Mouse (Mus musculus): ENCODE results near the gene Thrap3.
A peak's percentile ranks its signal among the peaks of the same experiment; 100 is the strongest.

Gene Thrap3

GRCm38 (mm10) chr4:126202303-126203181 is at the start of gene Thrap3:
Gene Thrap3, minus strand, starts transcription at chr4:126202760.
- peak; percentile 94 to 96 for DNase-seq (ENCODE audit: low spot score in 2 of 2)

GRCm38 (mm10) chr4:126251655-126252254 is 49.2 kb upstream of the Thrap3 start:
- no peak for DNase-seq (ENCODE audit: low spot score in 2 of 2)

- DNase-seq (ENCODE audit: low spot score in 2 of 2), result no peak
Observed at GRCm38 (mm10) chr4:126250659-126251058, 48.1 kb upstream of the Thrap3 start.

- no peak for DNase-seq (ENCODE audit: low spot score in 2 of 2)
Observed at GRCm38 (mm10) chr4:126248261-126248868, 45.8 kb upstream of the Thrap3 start.

GRCm38 (mm10) chr4:126246202-126246889 is 43.8 kb upstream of the Thrap3 start:
- DNase-seq (ENCODE audit: low spot score in 2 of 2), result no peak

GRCm38 (mm10) chr4:126242510-126242909 is 40.0 kb upstream of the Thrap3 start:
- no peak for DNase-seq (ENCODE audit: low spot score in 2 of 2)

- DNase-seq (ENCODE audit: low spot score in 2 of 2), result no peak
Observed at GRCm38 (mm10) chr4:126241956-126242355, 39.4 kb upstream of the Thrap3 start.

- DNase-seq (ENCODE audit: low spot score in 2 of 2), result no peak
Observed at GRCm38 (mm10) chr4:126239862-126240475, 37.4 kb upstream of the Thrap3 start.

GRCm38 (mm10) chr4:126237721-126238242 is 35.2 kb upstream of the Thrap3 start:
- no peak for DNase-seq (ENCODE audit: low spot score in 2 of 2)

GRCm38 (mm10) chr4:126236467-126237280 is 34.1 kb upstream of the Thrap3 start:
- DNase-seq (ENCODE audit: low spot score in 2 of 2), result no peak

- no peak for DNase-seq (ENCODE audit: low spot score in 2 of 2)
Observed at GRCm38 (mm10) chr4:126235191-126235590, 32.6 kb upstream of the Thrap3 start.

- no peak for DNase-seq (ENCODE audit: low spot score in 2 of 2)
Observed at GRCm38 (mm10) chr4:126234496-126235175, 32.1 kb upstream of the Thrap3 start.

GRCm38 (mm10) chr4:126233676-126234308 is 31.2 kb upstream of the Thrap3 start:
- no peak for DNase-seq (ENCODE audit: low spot score in 2 of 2)

- no peak for DNase-seq (ENCODE audit: low spot score in 2 of 2)
Observed at GRCm38 (mm10) chr4:126229900-126230299, 27.3 kb upstream of the Thrap3 start.

GRCm38 (mm10) chr4:126228144-126228543 is 25.6 kb upstream of the Thrap3 start:
- no peak for DNase-seq (ENCODE audit: low spot score in 2 of 2)

- DNase-seq (ENCODE audit: low spot score in 2 of 2), result peak; percentile 76 to 94
Observed at GRCm38 (mm10) chr4:126227077-126227761, 24.7 kb upstream of the Thrap3 start.

GRCm38 (mm10) chr4:126226640-126227039 is 24.1 kb upstream of the Thrap3 start:
- no peak for DNase-seq (ENCODE audit: low spot score in 2 of 2)

- no peak for DNase-seq (ENCODE audit: low spot score in 2 of 2)
Observed at GRCm38 (mm10) chr4:126222631-126223030, 20.1 kb upstream of the Thrap3 start.

GRCm38 (mm10) chr4:126220045-126220444 is 17.5 kb upstream of the Thrap3 start:
- no peak for DNase-seq (ENCODE audit: low spot score in 2 of 2)

All from thymus, postnatal 10 days (tissue).